Mouse (Mus musculus): ENCODE measurements at regions not wholly inside any gene's neighbourhood (a gene's known extent, or its start where the extent isn't known, plus 50 kb on each side); places are given as distances from the start of the nearest gene placed in this dataset.

- ATAC-seq (ENCODE audit: low FRiP score) = peak; percentile 67
- peaks cover 10% of the 10 kb centered on the region for H3K4me1 ChIP-seq (ENCODE audit: control insufficient read depth, insufficient read depth, low read length)
- H3K9ac ChIP-seq (ENCODE audit: low read length) = peak overlapping the region; percentile 20; the same call in 1 of the 2 replicates
- no peak for DNase-seq (ENCODE audit: low spot score, missing footprints)
- no peak overlapping the region for H3K4me3 ChIP-seq (ENCODE audit: low read depth, low read length)
- H3K4me2 ChIP-seq = no peak overlapping the region
- no peaks in the 10 kb centered on the region for H3K27me3 ChIP-seq (ENCODE audit: control insufficient read depth, insufficient read depth, low read length)
- peak overlapping the region; percentile 76 for H3K27ac ChIP-seq (ENCODE audit: low read depth, low read length)
- no peaks in the 10 kb centered on the region for H3K9me3 ChIP-seq (ENCODE audit: control insufficient read depth, low read length)
- WGBS = 40% methylated on average over 10 of the region's 10 CpGs
- no peaks in the 10 kb centered on the region for H3K36me3 ChIP-seq (ENCODE audit: control insufficient read depth, insufficient read depth, low read length)
Measured at GRCm38 (mm10) chrX:12466312-12466711, 121.3 kb upstream of the Atp6ap2 start.

- peak overlapping the region; percentile 20; the same call in 1 of the 2 replicates for H3K9ac ChIP-seq (ENCODE audit: low read length)
- peak overlapping the region; percentile 76 for H3K27ac ChIP-seq (ENCODE audit: low read depth, low read length)
- no peaks in the 10 kb centered on the region for H3K36me3 ChIP-seq (ENCODE audit: control insufficient read depth, insufficient read depth, low read length)
- H3K4me1 ChIP-seq (ENCODE audit: control insufficient read depth, insufficient read depth, low read length) = peaks cover 10% of the 10 kb centered on the region
- DNase-seq (ENCODE audit: low spot score, missing footprints) (peak; percentile 85), ATAC-seq (ENCODE audit: low FRiP score) (peak; percentile 66)
- H3K9me3 ChIP-seq (ENCODE audit: control insufficient read depth, low read length) = no peaks in the 10 kb centered on the region
- WGBS = 21% methylated on average over 6 of the region's 6 CpGs
- H3K4me3 ChIP-seq (ENCODE audit: low read depth, low read length) = no peak overlapping the region
- H3K27me3 ChIP-seq (ENCODE audit: control insufficient read depth, insufficient read depth, low read length) = no peaks in the 10 kb centered on the region
- no peak overlapping the region; the same call in 1 of the 2 replicates for H3K4me2 ChIP-seq
Measured at GRCm38 (mm10) chrX:12466897-12467296, 120.7 kb upstream of the Atp6ap2 start.

GRCm38 (mm10) chrX:12467528-12468179 lies 119.9 kb upstream of the Atp6ap2 start:
- H3K4me3 ChIP-seq (ENCODE audit: low read depth, low read length) = no peak overlapping the region
- H3K9ac ChIP-seq (ENCODE audit: low read length) = no peak overlapping the region; the same call in 1 of the 2 replicates
- no peaks in the 10 kb centered on the region for H3K27me3 ChIP-seq (ENCODE audit: control insufficient read depth, insufficient read depth, low read length)
- H3K36me3 ChIP-seq (ENCODE audit: control insufficient read depth, insufficient read depth, low read length) = no peaks in the 10 kb centered on the region
- no peaks in the 10 kb centered on the region for H3K9me3 ChIP-seq (ENCODE audit: control insufficient read depth, low read length)
- ATAC-seq (ENCODE audit: low FRiP score) (peak; percentile 51), DNase-seq (ENCODE audit: low spot score, missing footprints) (peak; percentile 88)
- H3K4me2 ChIP-seq = peak overlapping the region; percentile 20; the same call in 1 of the 2 replicates
- 30% methylated on average over 9 of the region's 10 CpGs for WGBS
- H3K4me1 ChIP-seq (ENCODE audit: control insufficient read depth, insufficient read depth, low read length) = peaks cover 10% of the 10 kb centered on the region
- peak overlapping the region; percentile 76 for H3K27ac ChIP-seq (ENCODE audit: low read depth, low read length)

- H3K4me3 ChIP-seq (ENCODE audit: low read depth, low read length) = no peak overlapping the region
- ATAC-seq (ENCODE audit: low FRiP score) (no peak), DNase-seq (ENCODE audit: low spot score, missing footprints) (no peak)
- H3K27me3 ChIP-seq (ENCODE audit: control insufficient read depth, insufficient read depth, low read length) = no peaks in the 10 kb centered on the region
- H3K9ac ChIP-seq (ENCODE audit: low read length) = no peak overlapping the region
- peaks cover 3% of the 10 kb centered on the region for H3K4me1 ChIP-seq (ENCODE audit: control insufficient read depth, insufficient read depth, low read length)
- H3K27ac ChIP-seq (ENCODE audit: low read depth, low read length) = no peak overlapping the region
- H3K4me2 ChIP-seq = no peak overlapping the region
- H3K36me3 ChIP-seq (ENCODE audit: control insufficient read depth, insufficient read depth, low read length) = no peaks in the 10 kb centered on the region
- WGBS = 73% methylated on average over 5 of the region's 5 CpGs
- no peaks in the 10 kb centered on the region for H3K9me3 ChIP-seq (ENCODE audit: control insufficient read depth, low read length)
Measured at GRCm38 (mm10) chrX:12472296-12472695, 115.3 kb upstream of the Atp6ap2 start.

- H3K27ac ChIP-seq (ENCODE audit: low read depth, low read length) = no peak overlapping the region
- no peak overlapping the region for H3K4me2 ChIP-seq
- H3K9me3 ChIP-seq (ENCODE audit: control insufficient read depth, low read length) = no peaks in the 10 kb centered on the region
- H3K4me3 ChIP-seq (ENCODE audit: low read depth, low read length) = no peak overlapping the region
- ATAC-seq (ENCODE audit: low FRiP score) (no peak), DNase-seq (ENCODE audit: low spot score, missing footprints) (no peak)
- 81% methylated on average over 6 of the region's 6 CpGs for WGBS
- H3K36me3 ChIP-seq (ENCODE audit: control insufficient read depth, insufficient read depth, low read length) = no peaks in the 10 kb centered on the region
- H3K4me1 ChIP-seq (ENCODE audit: control insufficient read depth, insufficient read depth, low read length) = no peaks in the 10 kb centered on the region
- H3K9ac ChIP-seq (ENCODE audit: low read length) = no peak overlapping the region
- no peaks in the 10 kb centered on the region for H3K27me3 ChIP-seq (ENCODE audit: control insufficient read depth, insufficient read depth, low read length)
Measured at GRCm38 (mm10) chrX:12479207-12479606, 108.4 kb upstream of the Atp6ap2 start.

- no peaks in the 10 kb centered on the region; the same call in 1 of the 2 replicates for H3K27me3 ChIP-seq (ENCODE audit: control insufficient read depth, insufficient read depth, low read length)
- H3K27ac ChIP-seq (ENCODE audit: low read depth, low read length) = no peak overlapping the region
- H3K4me1 ChIP-seq (ENCODE audit: control insufficient read depth, insufficient read depth, low read length) = no peaks in the 10 kb centered on the region
- no peaks in the 10 kb centered on the region for H3K36me3 ChIP-seq (ENCODE audit: control insufficient read depth, insufficient read depth, low read length)
- DNase-seq (ENCODE audit: low spot score, missing footprints) (no peak), ATAC-seq (ENCODE audit: low FRiP score) (no peak)
- H3K4me3 ChIP-seq (ENCODE audit: low read depth, low read length) = no peak overlapping the region
- no peaks in the 10 kb centered on the region for H3K9me3 ChIP-seq (ENCODE audit: control insufficient read depth, low read length)
- WGBS = 88% methylated on average over 7 of the region's 7 CpGs
- H3K9ac ChIP-seq (ENCODE audit: low read length) = no peak overlapping the region
- no peak overlapping the region for H3K4me2 ChIP-seq
Measured at GRCm38 (mm10) chrX:12490957-12491356, 96.6 kb upstream of the Atp6ap2 start.

GRCm38 (mm10) chrX:12493216-12493615 lies 94.4 kb upstream of the Atp6ap2 start:
- no peak for ATAC-seq (ENCODE audit: low FRiP score)
- H3K9ac ChIP-seq (ENCODE audit: low read length) = no peak overlapping the region
- H3K36me3 ChIP-seq (ENCODE audit: control insufficient read depth, insufficient read depth, low read length) = no peaks in the 10 kb centered on the region
- no peak overlapping the region for H3K27ac ChIP-seq (ENCODE audit: low read depth, low read length)
- H3K4me3 ChIP-seq (ENCODE audit: low read depth, low read length) = no peak overlapping the region
- H3K4me1 ChIP-seq (ENCODE audit: control insufficient read depth, insufficient read depth, low read length) = no peaks in the 10 kb centered on the region
- H3K4me2 ChIP-seq = no peak overlapping the region
- no peak for DNase-seq (ENCODE audit: low spot score, missing footprints)
- 56% methylated on average over 5 of the region's 5 CpGs for WGBS
- no peaks in the 10 kb centered on the region; the same call in 1 of the 2 replicates for H3K27me3 ChIP-seq (ENCODE audit: control insufficient read depth, insufficient read depth, low read length)
- no peaks in the 10 kb centered on the region for H3K9me3 ChIP-seq (ENCODE audit: control insufficient read depth, low read length)

GRCm38 (mm10) chrX:12493916-12494315 lies 93.7 kb upstream of the Atp6ap2 start:
- Histone ChIP-seq H3K9ac (ENCODE audit: low read length) (no peak overlapping the region), H3K4me3 (ENCODE audit: low read depth, low read length) (no peak overlapping the region), H3K4me2 (no peak overlapping the region), H3K9me3 (ENCODE audit: control insufficient read depth, low read length) (no peaks in the 10 kb centered on the region), H3K4me1 (ENCODE audit: control insufficient read depth, insufficient read depth, low read length) (no peaks in the 10 kb centered on the region), H3K36me3 (ENCODE audit: control insufficient read depth, insufficient read depth, low read length) (no peaks in the 10 kb centered on the region), H3K27me3 (ENCODE audit: control insufficient read depth, insufficient read depth, low read length) (no peaks in the 10 kb centered on the region; the same call in 1 of the 2 replicates), H3K27ac (ENCODE audit: low read depth, low read length) (no peak overlapping the region)
- DNase-seq (ENCODE audit: low spot score, missing footprints) = no peak
- 67% methylated on average over 3 of the region's 3 CpGs for WGBS
- ATAC-seq (ENCODE audit: low FRiP score) = no peak

- no peak for ATAC-seq (ENCODE audit: low FRiP score)
Measured at GRCm38 (mm10) chrX:12494535-12494934, 93.1 kb upstream of the Atp6ap2 start.

More at GRCm38 (mm10) chrX:12494535-12494934, 93.1 kb upstream of the Atp6ap2 start:
- Histone ChIP-seq H3K27ac (ENCODE audit: low read depth, low read length) (no peak overlapping the region), H3K4me2 (no peak overlapping the region), H3K36me3 (ENCODE audit: control insufficient read depth, insufficient read depth, low read length) (no peaks in the 10 kb centered on the region), H3K4me3 (ENCODE audit: low read depth, low read length) (no peak overlapping the region), H3K9me3 (ENCODE audit: control insufficient read depth, low read length) (no peaks in the 10 kb centered on the region), H3K9ac (ENCODE audit: low read length) (no peak overlapping the region), H3K27me3 (ENCODE audit: control insufficient read depth, insufficient read depth, low read length) (no peaks in the 10 kb centered on the region; the same call in 1 of the 2 replicates), H3K4me1 (ENCODE audit: control insufficient read depth, insufficient read depth, low read length) (no peaks in the 10 kb centered on the region)
- DNase-seq (ENCODE audit: low spot score, missing footprints) = no peak
- 84% methylated on average over 6 of the region's 6 CpGs for WGBS
